Mouse (Mus musculus): Measurements from ENCODE around the gene Kcnq1. TPM values are rescaled to one million over a fixed set of nuclear protein-coding genes. Genes with fewer than 3 reads are reported as not detected.

Gene Kcnq1
- polyA plus RNA-seq, 1 experiment: not detected

DNA sequence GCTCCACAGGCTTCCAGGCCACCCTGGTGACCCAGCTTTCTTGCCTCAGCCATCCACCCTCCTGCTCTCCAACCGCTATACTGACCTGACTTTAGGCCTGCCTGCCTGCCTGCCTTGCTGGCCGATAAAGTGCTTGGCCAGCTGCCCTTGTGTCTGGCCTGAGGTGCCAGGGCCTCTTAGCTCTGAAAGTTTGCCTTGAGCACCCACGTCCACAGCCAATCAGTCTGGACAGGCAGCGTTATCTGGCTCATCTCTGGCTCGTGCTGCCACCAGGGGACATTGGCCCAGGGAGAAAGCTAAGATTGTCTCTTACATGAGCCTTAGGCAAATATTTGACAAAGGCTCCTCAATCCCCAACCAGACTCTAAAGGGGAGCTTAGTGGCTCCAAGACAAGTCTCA is 254.6 kb downstream of the Kcnq1 start:
- TF ChIP-seq MYOG (IDR thresholded peaks at IDR 0.05; ENCODE audit: control insufficient read depth, extremely low read depth, insufficient read length): no peak
- no peak for TF ChIP-seq CTCF (IDR thresholded peaks at IDR 0.05; ENCODE audit: control insufficient read depth, insufficient read depth, insufficient read length)
- TF ChIP-seq MAX (IDR thresholded peaks at IDR 0.05): no peak
- no peak for TF ChIP-seq MYOD1 (IDR thresholded peaks at IDR 0.05; ENCODE audit: control insufficient read depth, insufficient read length, low read depth)
- no peak for TF ChIP-seq USF1 (IDR thresholded peaks at IDR 0.05; ENCODE audit: low read depth)
- no peak for TF ChIP-seq FOSL1 (IDR thresholded peaks at IDR 0.05; ENCODE audit: insufficient read depth, low read length, poor library complexity, severe bottlenecking)
- no peak for TF ChIP-seq CEBPB (IDR thresholded peaks at IDR 0.05; ENCODE audit: low read depth)
- Histone ChIP-seq H3K27me3 (ENCODE audit: control insufficient read depth, insufficient read depth, insufficient read length) (no peaks in the 10 kb centered on the region), H3K79me2 (ENCODE audit: control insufficient read depth, insufficient read depth) (no peaks in the 10 kb centered on the region), H3K36me3 (ENCODE audit: control insufficient read depth, insufficient read depth) (no peaks in the 10 kb centered on the region), H3K79me3 (ENCODE audit: low read depth) (no peaks in the 10 kb centered on the region), H3ac (ENCODE audit: control insufficient read depth, insufficient read length, low read depth) (no peak overlapping the region), H3K4me3 (ENCODE audit: insufficient read depth, poor library complexity, severe bottlenecking) (no peak overlapping the region)

- Histone ChIP-seq H3K79me2 (ENCODE audit: control insufficient read depth, insufficient read depth) (no peaks in the 10 kb centered on the region), H3K79me3 (ENCODE audit: low read depth) (no peaks in the 10 kb centered on the region), H3ac (ENCODE audit: control insufficient read depth, insufficient read length, low read depth) (no peak overlapping the region), H3K4me3 (ENCODE audit: insufficient read depth, poor library complexity, severe bottlenecking) (no peak overlapping the region), H3K27me3 (ENCODE audit: control insufficient read depth, insufficient read depth, insufficient read length) (no peaks in the 10 kb centered on the region), H3K36me3 (ENCODE audit: control insufficient read depth, insufficient read depth) (no peaks in the 10 kb centered on the region)
- TF ChIP-seq MAX (IDR thresholded peaks at IDR 0.05): no peak
- no peak for TF ChIP-seq MYOD1 (IDR thresholded peaks at IDR 0.05; ENCODE audit: control insufficient read depth, insufficient read length, low read depth)
- no peak for TF ChIP-seq CTCF (IDR thresholded peaks at IDR 0.05; ENCODE audit: control insufficient read depth, insufficient read depth, insufficient read length)
- no peak for TF ChIP-seq CEBPB (IDR thresholded peaks at IDR 0.05; ENCODE audit: low read depth)
- TF ChIP-seq USF1 (IDR thresholded peaks at IDR 0.05; ENCODE audit: low read depth): no peak
- TF ChIP-seq MYOG (IDR thresholded peaks at IDR 0.05; ENCODE audit: control insufficient read depth, extremely low read depth, insufficient read length): no peak
- TF ChIP-seq FOSL1 (IDR thresholded peaks at IDR 0.05; ENCODE audit: insufficient read depth, low read length, poor library complexity, severe bottlenecking): no peak
These were observed 258.1 kb downstream of the Kcnq1 start for GRCm38 (mm10) chr7:143364092-143364832.

DNA sequence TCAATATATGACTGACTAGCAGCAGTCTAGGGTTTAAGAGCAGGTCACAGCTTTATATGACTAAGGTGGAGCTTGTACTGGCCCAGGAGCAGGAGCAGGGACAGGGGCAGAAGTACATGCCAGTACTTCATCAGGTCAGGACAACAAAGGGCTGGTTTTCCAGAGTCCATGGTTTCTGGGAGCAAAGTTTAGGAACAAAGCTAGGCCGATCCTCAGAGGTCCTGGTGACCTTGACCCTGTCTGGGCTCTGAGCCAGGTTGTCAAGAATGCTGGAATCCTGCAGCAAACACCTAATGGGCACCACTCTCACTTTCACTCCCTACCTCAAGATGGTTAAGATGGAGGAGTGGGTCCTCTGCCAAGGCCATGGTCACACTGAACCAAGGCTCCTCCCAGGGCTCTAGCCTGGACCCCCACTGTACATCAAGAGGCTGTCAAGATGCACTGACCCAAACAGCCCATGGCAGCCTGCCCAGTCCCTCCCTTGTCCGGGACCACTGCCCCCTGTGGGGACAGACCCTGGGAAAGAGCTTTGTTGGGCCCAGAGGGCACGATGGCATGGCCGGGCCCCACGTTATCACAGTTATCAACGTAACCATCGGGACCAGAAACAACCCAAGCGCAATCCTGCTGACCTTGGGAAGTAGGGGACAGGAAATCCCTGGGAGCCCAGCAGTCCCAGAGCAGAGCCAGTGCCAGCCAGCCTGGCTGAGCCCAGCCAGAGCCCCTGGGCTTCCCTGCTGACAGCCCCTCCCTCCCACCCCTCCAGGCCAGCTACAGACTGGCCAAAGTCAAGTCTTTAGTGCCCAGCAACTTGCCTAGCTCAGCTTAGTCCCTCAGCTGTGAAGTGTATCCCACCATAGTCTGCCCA is 259.0 kb downstream of the Kcnq1 start:
- no peaks in the 10 kb centered on the region for H3K36me3 ChIP-seq (ENCODE audit: control insufficient read depth, insufficient read depth)
- H3ac ChIP-seq (ENCODE audit: control insufficient read depth, insufficient read length, low read depth): no peak overlapping the region
- H3K79me2 ChIP-seq (ENCODE audit: control insufficient read depth, insufficient read depth): no peaks in the 10 kb centered on the region
- H3K4me3 ChIP-seq (ENCODE audit: insufficient read depth, poor library complexity, severe bottlenecking): no peak overlapping the region
- TF ChIP-seq FOSL1 (IDR thresholded peaks at IDR 0.05; ENCODE audit: insufficient read depth, low read length, poor library complexity, severe bottlenecking) (no peak), USF1 (IDR thresholded peaks at IDR 0.05; ENCODE audit: low read depth) (no peak), MAX (IDR thresholded peaks at IDR 0.05) (no peak)
- no peaks in the 10 kb centered on the region for H3K27me3 ChIP-seq (ENCODE audit: control insufficient read depth, insufficient read depth, insufficient read length)
- H3K79me3 ChIP-seq (ENCODE audit: low read depth): no peaks in the 10 kb centered on the region

- Histone ChIP-seq H3K36me3 (ENCODE audit: control insufficient read depth, insufficient read depth) (no peaks in the 10 kb centered on the region), H3K79me2 (ENCODE audit: control insufficient read depth, insufficient read depth) (no peaks in the 10 kb centered on the region), H3ac (ENCODE audit: control insufficient read depth, insufficient read length, low read depth) (no peak overlapping the region), H3K79me3 (ENCODE audit: low read depth) (no peaks in the 10 kb centered on the region), H3K4me3 (ENCODE audit: insufficient read depth, poor library complexity, severe bottlenecking) (no peak overlapping the region), H3K27me3 (ENCODE audit: control insufficient read depth, insufficient read depth, insufficient read length) (peaks cover 4% of the 10 kb centered on the region)
- TF ChIP-seq MAX (IDR thresholded peaks at IDR 0.05) (no peak), CEBPB (IDR thresholded peaks at IDR 0.05; ENCODE audit: low read depth) (no peak), CTCF (IDR thresholded peaks at IDR 0.05; ENCODE audit: control insufficient read depth, insufficient read depth, insufficient read length) (no peak), USF1 (IDR thresholded peaks at IDR 0.05; ENCODE audit: low read depth) (no peak), MYOD1 (IDR thresholded peaks at IDR 0.05; ENCODE audit: control insufficient read depth, insufficient read length, low read depth) (no peak), FOSL1 (IDR thresholded peaks at IDR 0.05; ENCODE audit: insufficient read depth, low read length, poor library complexity, severe bottlenecking) (no peak), MYOG (IDR thresholded peaks at IDR 0.05; ENCODE audit: control insufficient read depth, extremely low read depth, insufficient read length) (no peak)
These were observed 261.5 kb downstream of the Kcnq1 start for GRCm38 (mm10) chr7:143367366-143368266.

- Histone ChIP-seq H3K79me2 (ENCODE audit: control insufficient read depth, insufficient read depth) (no peaks in the 10 kb centered on the region), H3K79me3 (ENCODE audit: low read depth) (no peaks in the 10 kb centered on the region), H3K27me3 (ENCODE audit: control insufficient read depth, insufficient read depth, insufficient read length) (peaks cover 5% of the 10 kb centered on the region), H3ac (ENCODE audit: control insufficient read depth, insufficient read length, low read depth) (no peak overlapping the region), H3K4me3 (ENCODE audit: insufficient read depth, poor library complexity, severe bottlenecking) (no peak overlapping the region), H3K36me3 (ENCODE audit: control insufficient read depth, insufficient read depth) (no peaks in the 10 kb centered on the region)
- TF ChIP-seq FOSL1 (IDR thresholded peaks at IDR 0.05; ENCODE audit: insufficient read depth, low read length, poor library complexity, severe bottlenecking) (no peak), CEBPB (IDR thresholded peaks at IDR 0.05; ENCODE audit: low read depth) (no peak)
These were observed 262.1 kb downstream of the Kcnq1 start for GRCm38 (mm10) chr7:143368267-143368643.

Data from C2C12 (cell line).